Mouse (Mus musculus) liver, embryonic 14.5 days (tissue): Measurements from ENCODE around the gene Uchl5. TPM values are rescaled to one million over a fixed set of nuclear protein-coding genes. Genes with fewer than 3 reads are reported as not detected.

Experiments used
- ATAC-seq: fragments of 200-750 bp; cut with Nextera tagmentation; 2 replicates; pipeline ENCODE4 v1.8.0; 2017; ENCODE audit warnings: moderate number of reproducible peaks, mild to moderate bottlenecking, moderate library complexity; ENCODE audit not compliant: insufficient read depth
- DNase-seq, 3 experiments: peaks; one replicate each; pipeline ENCODE4 v3.0.0-alpha.2; 2012 to 2013; ENCODE audit warnings: low read depth in 3 of 3, low spot score in 3 of 3
- H3K27ac ChIP-seq: fragments of 300-500 bp; sonication (generic); 2 replicates; pipeline ENCODE4 v1.5.1; 2014; ENCODE audit warnings: moderate library complexity, mild to moderate bottlenecking, control low read depth, inconsistent platforms
- H3K27me3 ChIP-seq: fragments of 300-500 bp; sonication (generic); 2 replicates; pipeline ENCODE4 v1.6.1; 2014; ENCODE audit warnings: mild to moderate bottlenecking, low read length, moderate library complexity; ENCODE audit not compliant: control insufficient read depth, insufficient read depth
- H3K36me3 ChIP-seq: fragments of 300-500 bp; sonication (generic); replicated peaks from 2 replicates; pipeline ENCODE4 v1.6.1; 2014; ENCODE audit warnings: low read depth; ENCODE audit not compliant: control insufficient read depth, insufficient read depth
- H3K4me1 ChIP-seq, 2 experiments: fragments of 200-500 bp in 1 of 2; fragments of 300-500 bp in 1 of 2; sonication (generic) in 1 of 2; replicated peaks; 2 replicates each; pipeline ENCODE4 v1.6.1; 2012 to 2014; ENCODE audit warnings: antibody characterized with exemption in 1 of 2, inconsistent platforms in 1 of 2, low read length in 1 of 2; ENCODE audit not compliant: control insufficient read depth in 2 of 2, insufficient read depth in 2 of 2
- H3K4me2 ChIP-seq: fragments of 300-500 bp; sonication (generic); 2 replicates; pipeline ENCODE4 v1.6.1; 2014; ENCODE audit warnings: low read depth, mild to moderate bottlenecking, control low read depth, moderate library complexity
- H3K4me3 ChIP-seq, 2 experiments: fragments of 200-500 bp in 1 of 2; fragments of 300-500 bp in 1 of 2; sonication (generic) in 1 of 2; 2 replicates each; pipeline ENCODE4 v1.5.1; 2012 to 2014; ENCODE audit warnings: low read depth in 2 of 2, low read length in 2 of 2, mild to moderate bottlenecking in 2 of 2, control low read depth in 1 of 2, inconsistent platforms in 1 of 2, moderate library complexity in 1 of 2; ENCODE audit not compliant: insufficient read depth in 1 of 2
- H3K9ac ChIP-seq: fragments of 300-500 bp; sonication (generic); replicated peaks from 2 replicates; pipeline ENCODE4 v1.6.1; 2014; ENCODE audit warnings: mild to moderate bottlenecking, control low read depth, moderate library complexity
- H3K9me3 ChIP-seq: fragments of 300-500 bp; sonication (generic); 2 replicates; pipeline ENCODE4 v1.6.1; 2016; ENCODE audit warnings: low read length, mixed read lengths; ENCODE audit not compliant: control insufficient read depth
- CTCF ChIP-seq: IDR thresholded peaks from 2 replicates; pipeline ENCODE4 v1.5.1; 2016; ENCODE audit warnings: antibody characterized with exemption, low read depth, control low read depth
- EP300 ChIP-seq: IDR thresholded peaks from 2 replicates; pipeline ENCODE4 v1.6.1; 2016; ENCODE audit warnings: antibody characterized with exemption, low read depth
- WGBS: fragments of 180-500 bp; shearing (Covaris S2); extraction: QIAGEN DNeasy Blood & Tissue Kit; methylation state at CpG from one replicate; pipeline ENCODE4 v1.1.7; 2014; ENCODE audit not compliant: insufficient replicate concordance; 5-methylcytosine and 5-hydroxymethylcytosine counted together
- polyA plus RNA-seq, 2 experiments: library from polyadenylated mRNA; depleted of rRNA in 1 of 2; stranded (reverse) in 1 of 2; unstranded in 1 of 2; fragments of >200 nt; fragmentation: Nextera tagmentation in 1 of 2; extraction: Ambion mirVana in 1 of 2; gene quantifications; 2 replicates each; pipeline versions ENCODE4 v1.2.1 to v1.2.3; 2012 to 2014

Gene Uchl5
- polyA plus RNA-seq, 2 experiments = 21.4 to 67.9 TPM

DNA sequence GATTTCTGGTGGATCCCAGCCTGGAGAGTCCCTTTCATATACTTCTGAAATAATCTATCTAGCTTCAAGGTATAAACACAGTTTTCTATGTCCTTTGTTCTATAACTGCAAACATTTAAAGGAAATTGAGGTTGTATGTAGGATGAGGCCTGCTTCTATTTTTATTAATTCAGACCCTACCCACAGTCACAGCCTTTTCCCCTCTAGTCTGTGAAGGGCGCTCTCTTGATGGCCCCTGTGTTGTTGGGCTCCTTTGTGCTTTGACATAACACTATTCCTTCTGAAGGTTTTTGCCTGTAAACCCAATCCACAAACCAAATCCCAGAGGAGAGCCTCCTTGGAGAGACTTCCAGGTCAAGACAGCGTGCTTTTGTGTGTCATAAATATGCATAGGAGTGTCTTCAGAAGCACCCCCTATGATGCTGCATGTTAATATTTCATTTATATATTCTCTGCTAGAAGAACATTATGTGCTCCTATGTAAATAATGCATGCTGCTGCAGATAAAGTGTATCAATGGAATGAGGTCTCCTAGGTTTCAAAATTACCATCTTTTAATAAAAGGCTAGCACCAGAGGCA is 75.8 kb downstream of the Uchl5 start:
- H3K27ac ChIP-seq = no peak overlapping the region
- no peak overlapping the region for H3K9ac ChIP-seq
- 59% methylated on average over 2 of the region's 2 CpGs for WGBS

GRCm38 (mm10) chr1:143853691-143854115 is 76.6 kb downstream of the Uchl5 start:
- ATAC-seq (no peak), DNase-seq (no peak)
- no peak overlapping the region for H3K4me3 ChIP-seq
- TF ChIP-seq EP300 = no peak
- no peak for TF ChIP-seq CTCF
- H3K4me1 ChIP-seq = no peaks in the 10 kb centered on the region
- H3K4me2 ChIP-seq = no peak overlapping the region
- no peaks in the 10 kb centered on the region for H3K36me3 ChIP-seq
- no peaks in the 10 kb centered on the region for H3K27me3 ChIP-seq
- 53% methylated on average over 8 of the region's 8 CpGs for WGBS
- no peaks in the 10 kb centered on the region for H3K9me3 ChIP-seq
- no peak overlapping the region for H3K27ac ChIP-seq
- H3K9ac ChIP-seq = no peak overlapping the region

More for the DNA sequence above, 75.8 kb downstream of the Uchl5 start:
- Histone ChIP-seq H3K27me3 (no peaks in the 10 kb centered on the region), H3K36me3 (no peaks in the 10 kb centered on the region), H3K4me1 (no peaks in the 10 kb centered on the region), H3K4me3 (no peak overlapping the region), H3K9me3 (no peaks in the 10 kb centered on the region), H3K4me2 (no peak overlapping the region)
- ATAC-seq = no peak
- no peak for DNase-seq
- TF ChIP-seq EP300 (no peak), CTCF (no peak)

DNA sequence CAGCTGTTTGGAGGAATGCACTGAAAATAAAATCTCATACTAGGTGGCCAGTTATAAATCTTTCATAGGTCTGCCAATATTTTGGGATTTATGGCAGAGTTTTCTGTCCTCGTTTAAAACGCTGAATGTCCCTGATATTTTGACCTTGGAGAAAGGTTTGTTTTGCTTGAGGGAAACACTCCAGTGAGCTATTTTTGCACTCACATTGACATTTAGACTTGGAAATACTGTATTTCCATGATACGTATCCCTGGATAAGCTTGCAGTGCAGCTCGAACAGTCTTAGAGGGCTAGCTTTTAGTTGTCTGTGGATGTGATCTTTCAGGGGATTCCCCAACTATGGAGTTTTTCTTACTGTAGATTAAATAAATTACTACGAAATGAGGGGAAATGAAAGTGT is 78.6 kb downstream of the Uchl5 start:
- Histone ChIP-seq H3K4me3 (no peak overlapping the region), H3K9ac (no peak overlapping the region), H3K27ac (no peak overlapping the region), H3K9me3 (no peaks in the 10 kb centered on the region), H3K4me1 (no peaks in the 10 kb centered on the region), H3K27me3 (no peaks in the 10 kb centered on the region), H3K4me2 (no peak overlapping the region), H3K36me3 (no peaks in the 10 kb centered on the region)
- ATAC-seq = no peak
- DNase-seq = no peak
- WGBS = 63% methylated on average over 5 of the region's 5 CpGs
- TF ChIP-seq CTCF = no peak
- TF ChIP-seq EP300 = no peak

Other genes with a start within 250 kb of the Uchl5 start
- gene B3galt2, start 136.6 kb upstream of the Uchl5 start, polyA plus RNA-seq (2012; rRNA removed) = not detected in 2 replicates
- 0.03 and 0.08 TPM in 2 replicates for gene B3galt2, start 136.6 kb upstream of the Uchl5 start, polyA plus RNA-seq (2014; fragmentation: Nextera tagmentation; extraction: Ambion mirVana)
- 4.2 and 10.7 TPM in 2 replicates for gene Cdc73, start 74.4 kb upstream of the Uchl5 start, polyA plus RNA-seq (2012; rRNA removed)
- 9.4 and 9.6 TPM in 2 replicates for gene Cdc73, start 74.4 kb upstream of the Uchl5 start, polyA plus RNA-seq (2014; fragmentation: Nextera tagmentation; extraction: Ambion mirVana)
- 7.6 and 19.9 TPM in 2 replicates for gene Glrx2, start 60.9 kb upstream of the Uchl5 start, polyA plus RNA-seq (2012; rRNA removed)
- 38.0 and 44.6 TPM in 2 replicates for gene Glrx2, start 60.9 kb upstream of the Uchl5 start, polyA plus RNA-seq (2014; fragmentation: Nextera tagmentation; extraction: Ambion mirVana)
- gene Trove2, start 204 bp upstream of the Uchl5 start, polyA plus RNA-seq (2012; rRNA removed) = 0.45 and 0.71 TPM in 2 replicates
- 1.3 and 1.6 TPM in 2 replicates for gene Trove2, start 204 bp upstream of the Uchl5 start, polyA plus RNA-seq (2014; fragmentation: Nextera tagmentation; extraction: Ambion mirVana)
- gene Rgs2, start 226.9 kb downstream of the Uchl5 start, polyA plus RNA-seq (2012; rRNA removed) = 1.6 and 3.4 TPM in 2 replicates
- gene Rgs2, start 226.9 kb downstream of the Uchl5 start, polyA plus RNA-seq (2014; fragmentation: Nextera tagmentation; extraction: Ambion mirVana) = 6.8 and 8.2 TPM in 2 replicates